Mouse (Mus musculus) intestine, postnatal 0 days (tissue): ENCODE results near the gene Slamf9. TPM values are rescaled to one million over a fixed set of nuclear protein-coding genes. Genes with fewer than 3 reads are reported as not detected.

Experiments used
- ATAC-seq: fragments of 200-750 bp; cut with Nextera tagmentation; 2 replicates; pipeline ENCODE4 v1.8.0; 2017; ENCODE audit warnings: mild to moderate bottlenecking, moderate TSS enrichment, moderate library complexity
- H3K27ac ChIP-seq: fragments of 300-500 bp; sonication (generic); 2 replicates; pipeline ENCODE4 v1.5.1; 2014; ENCODE audit warnings: mild to moderate bottlenecking, low read depth, low read length, moderate library complexity
- H3K27me3 ChIP-seq: fragments of 300-500 bp; sonication (generic); replicated peaks from 2 replicates; pipeline ENCODE4 v1.6.1; 2014; ENCODE audit warnings: low read length, mixed read lengths; ENCODE audit not compliant: control insufficient read depth, insufficient read depth
- H3K36me3 ChIP-seq: fragments of 300-500 bp; sonication (generic); 2 replicates; pipeline ENCODE4 v1.6.1; 2014; ENCODE audit warnings: mild to moderate bottlenecking, moderate library complexity; ENCODE audit not compliant: control insufficient read depth, insufficient read depth
- H3K4me1 ChIP-seq: fragments of 300-500 bp; sonication (generic); replicated peaks from 2 replicates; pipeline ENCODE4 v1.6.1; 2014; ENCODE audit warnings: antibody characterized with exemption, low read length, mixed read lengths; ENCODE audit not compliant: control insufficient read depth, insufficient read depth
- H3K4me2 ChIP-seq: fragments of 300-500 bp; sonication (generic); replicated peaks from 2 replicates; pipeline ENCODE4 v1.6.1; 2014; ENCODE audit warnings: low read depth, mild to moderate bottlenecking, moderate library complexity
- H3K4me3 ChIP-seq: fragments of 300-500 bp; sonication (generic); 2 replicates; pipeline ENCODE4 v1.5.1; 2014; ENCODE audit warnings: low read depth, low read length
- H3K9ac ChIP-seq: fragments of 300-500 bp; sonication (generic); 2 replicates; pipeline ENCODE4 v1.6.1; 2014; ENCODE audit warnings: mild to moderate bottlenecking, low read depth, low read length
- H3K9me3 ChIP-seq: fragments of 300-500 bp; sonication (generic); 2 replicates; pipeline ENCODE4 v1.6.1; 2016; ENCODE audit warnings: mixed run types; ENCODE audit not compliant: control insufficient read depth
- CTCF ChIP-seq: sonication (generic); IDR thresholded peaks from 2 replicates; pipeline ENCODE4 v1.5.1; 2016; ENCODE audit warnings: low read depth, mild to moderate bottlenecking, control low read depth, antibody characterized with exemption, moderate library complexity
- WGBS: fragments of 180-500 bp; shearing (Covaris S2); extraction: QIAGEN DNeasy Blood & Tissue Kit; methylation state at CpG from one replicate; pipeline ENCODE4 v1.1.7; 2014; 5-methylcytosine and 5-hydroxymethylcytosine counted together
- polyA plus RNA-seq: library from polyadenylated mRNA; unstranded; fragments of >200 nt; fragmentation: Nextera tagmentation; extraction: Ambion mirVana; gene quantifications from 2 replicates; pipeline ENCODE4 v1.2.1, GENCODE M21; 2015

Slamf9 gene
- polyA plus RNA-seq, 1 experiment from 2014 or later: 2.1 TPM

DNA sequence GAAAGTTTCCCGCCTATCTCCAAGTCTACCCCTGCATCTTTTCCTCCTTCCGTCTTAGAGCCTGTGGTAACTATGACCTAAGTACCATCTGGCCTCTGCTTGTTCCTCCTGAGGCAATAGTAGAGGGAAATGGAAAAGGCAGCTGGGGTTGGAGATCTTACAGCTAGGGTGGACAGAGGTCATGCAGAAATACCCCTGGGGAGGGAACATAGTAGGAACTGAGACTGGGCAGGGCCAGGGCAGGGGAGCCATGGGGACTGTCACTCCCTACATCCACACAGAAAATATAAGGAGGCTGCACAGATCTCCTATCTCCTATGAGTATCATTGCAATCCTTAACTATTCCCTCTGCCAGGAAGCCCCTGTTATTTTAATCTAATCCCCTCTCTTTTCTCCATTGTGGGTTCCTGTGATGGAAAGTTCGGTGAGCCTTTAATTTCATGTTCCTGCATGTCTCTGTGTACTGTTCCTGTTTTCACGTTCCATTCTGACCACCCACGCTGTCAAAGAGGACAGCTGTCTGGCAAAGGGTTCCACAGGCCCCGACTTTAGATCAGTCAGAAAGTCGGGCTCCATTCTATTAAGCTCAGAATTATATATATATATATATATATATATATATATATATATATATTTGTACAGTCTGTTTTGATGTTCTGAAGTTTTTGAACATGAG lies 19.0 kb upstream of the Slamf9 start:
- no peak overlapping the region for H3K9ac ChIP-seq
- 62% methylated on average over 7 of the region's 7 CpGs for WGBS
- H3K36me3 ChIP-seq: no peaks in the 10 kb centered on the region
- TF ChIP-seq CTCF: no peak
- H3K9me3 ChIP-seq: no peaks in the 10 kb centered on the region
- no peak overlapping the region for H3K4me2 ChIP-seq
- H3K4me1 ChIP-seq: 0 out of 2 replicates have a peak, but pooled peaks cover 7% of the 10 kb centered on the region
- ATAC-seq: no peak
- no peaks in the 10 kb centered on the region for H3K27me3 ChIP-seq
- H3K4me3 ChIP-seq: no peak overlapping the region
- no peak overlapping the region for H3K27ac ChIP-seq

DNA sequence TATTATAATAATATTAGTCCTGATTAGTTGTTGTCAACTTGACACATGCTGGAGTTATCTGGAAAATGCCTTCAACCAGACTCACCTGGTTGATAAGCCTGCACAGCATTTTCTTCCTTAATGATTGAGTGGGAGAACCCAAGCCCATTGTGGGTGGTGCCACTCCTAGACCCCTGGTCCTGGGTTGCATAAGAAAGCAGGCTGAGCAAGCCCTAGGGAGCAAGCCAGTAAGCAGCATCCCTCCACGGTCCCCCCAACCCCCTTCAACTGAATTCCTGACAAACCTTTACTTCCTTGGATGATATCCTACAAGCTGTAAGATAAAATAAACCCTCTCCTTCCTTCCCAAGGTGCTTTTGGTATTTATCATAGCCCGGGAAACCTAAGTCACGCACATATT lies 18.0 kb upstream of the Slamf9 start:
- Histone ChIP-seq H3K27ac (no peak overlapping the region), H3K9ac (no peak overlapping the region), H3K4me1 (0 out of 2 replicates have a peak, but pooled peaks cover 7% of the 10 kb centered on the region), H3K36me3 (no peaks in the 10 kb centered on the region), H3K4me2 (no peak overlapping the region), H3K27me3 (no peaks in the 10 kb centered on the region), H3K9me3 (no peaks in the 10 kb centered on the region), H3K4me3 (no peak overlapping the region)
- WGBS: 59% methylated on average over 3 of the region's 3 CpGs
- no peak for TF ChIP-seq CTCF
- ATAC-seq: no peak

DNA sequence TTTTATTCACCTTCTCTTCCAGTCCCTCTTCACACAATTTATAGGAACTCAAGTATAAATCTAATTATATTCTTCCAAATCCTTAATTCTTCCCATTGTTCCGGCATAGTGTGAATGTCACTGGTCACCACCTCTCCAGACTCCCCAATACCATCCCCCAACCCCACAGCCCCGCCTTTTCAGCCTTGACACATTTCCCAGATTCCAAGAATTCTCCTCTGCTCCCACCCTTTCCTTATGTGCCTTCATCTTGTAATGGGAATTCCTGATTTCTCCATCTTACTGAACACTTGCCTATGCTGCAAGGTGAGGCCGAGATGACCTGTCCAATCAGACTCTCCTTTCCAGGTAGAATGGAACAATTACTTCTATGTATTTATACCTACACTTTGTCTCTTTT lies 17.1 kb upstream of the Slamf9 start:
- Histone ChIP-seq H3K27ac (no peak overlapping the region), H3K9ac (no peak overlapping the region), H3K27me3 (no peaks in the 10 kb centered on the region), H3K36me3 (no peaks in the 10 kb centered on the region), H3K4me1 (0 out of 2 replicates have a peak, but pooled peaks cover 7% of the 10 kb centered on the region), H3K4me3 (no peak overlapping the region), H3K9me3 (no peaks in the 10 kb centered on the region), H3K4me2 (no peak overlapping the region)
- TF ChIP-seq CTCF: no peak
- ATAC-seq: no peak
- 84% methylated on average over 3 of the region's 3 CpGs for WGBS

DNA sequence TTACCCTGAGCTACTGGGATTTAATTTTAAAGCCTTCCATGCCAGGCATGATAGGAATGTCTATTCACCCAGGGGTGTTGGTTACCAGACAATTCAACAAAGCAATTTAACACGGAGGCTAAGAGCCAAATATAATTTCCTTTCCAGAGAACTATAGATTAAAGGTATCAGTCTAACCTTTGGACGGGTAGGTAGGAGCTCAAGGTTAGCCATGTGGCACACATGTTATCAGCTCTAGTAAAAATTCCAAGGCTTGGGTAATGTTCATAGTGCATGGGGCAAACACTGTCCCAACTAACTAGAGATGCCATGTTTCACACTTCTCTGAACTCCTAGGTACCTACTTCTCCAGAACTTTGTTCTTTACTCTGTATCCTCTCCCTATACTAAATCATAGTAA lies 13.6 kb upstream of the Slamf9 start:
- Histone ChIP-seq H3K9me3 (no peaks in the 10 kb centered on the region), H3K9ac (no peak overlapping the region), H3K4me2 (peak overlapping the region; percentile 54), H3K27me3 (no peaks in the 10 kb centered on the region), H3K36me3 (no peaks in the 10 kb centered on the region), H3K4me1 (peaks cover 5% of the 10 kb centered on the region; the same call in 1 of the 2 replicates), H3K4me3 (no peak overlapping the region), H3K27ac (peak overlapping the region; percentile 95)
- TF ChIP-seq CTCF: no peak
- WGBS: 27% methylated on average over 2 of the region's 2 CpGs
- peak; percentile 82 for ATAC-seq

DNA sequence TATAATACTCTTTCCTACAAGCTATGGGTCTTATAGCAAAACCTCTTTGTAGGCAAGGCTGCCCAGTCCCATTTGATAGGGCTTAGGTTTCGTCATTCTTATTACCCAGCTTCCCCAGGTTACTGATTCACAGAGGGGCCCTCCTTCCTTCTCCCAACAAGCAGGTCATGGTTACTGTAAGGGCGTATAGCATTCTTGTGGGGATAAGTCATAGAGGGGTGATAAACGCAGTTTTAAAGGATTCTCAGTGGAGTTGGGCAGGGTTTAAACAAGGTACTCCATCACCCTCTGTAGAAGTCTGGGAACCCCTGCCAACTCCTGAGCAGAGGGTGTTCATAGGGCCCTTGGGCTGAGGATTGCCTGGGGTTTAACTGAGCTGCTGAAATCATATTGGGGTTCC lies 12.6 kb upstream of the Slamf9 start:
- no peak overlapping the region for H3K9ac ChIP-seq
- H3K4me2 ChIP-seq: peak overlapping the region; percentile 54
- H3K9me3 ChIP-seq: no peaks in the 10 kb centered on the region
- no peak for TF ChIP-seq CTCF
- peaks cover 5% of the 10 kb centered on the region; the same call in 1 of the 2 replicates for H3K4me1 ChIP-seq
- peak; percentile 92 for ATAC-seq
- 0 out of 2 replicates have a peak overlapping the region, but pooled peaks have one; percentile 13 for H3K4me3 ChIP-seq
- H3K27me3 ChIP-seq: no peaks in the 10 kb centered on the region
- peak overlapping the region; percentile 95 for H3K27ac ChIP-seq
- H3K36me3 ChIP-seq: no peaks in the 10 kb centered on the region
- 42% methylated on average over 3 of the region's 3 CpGs for WGBS

DNA sequence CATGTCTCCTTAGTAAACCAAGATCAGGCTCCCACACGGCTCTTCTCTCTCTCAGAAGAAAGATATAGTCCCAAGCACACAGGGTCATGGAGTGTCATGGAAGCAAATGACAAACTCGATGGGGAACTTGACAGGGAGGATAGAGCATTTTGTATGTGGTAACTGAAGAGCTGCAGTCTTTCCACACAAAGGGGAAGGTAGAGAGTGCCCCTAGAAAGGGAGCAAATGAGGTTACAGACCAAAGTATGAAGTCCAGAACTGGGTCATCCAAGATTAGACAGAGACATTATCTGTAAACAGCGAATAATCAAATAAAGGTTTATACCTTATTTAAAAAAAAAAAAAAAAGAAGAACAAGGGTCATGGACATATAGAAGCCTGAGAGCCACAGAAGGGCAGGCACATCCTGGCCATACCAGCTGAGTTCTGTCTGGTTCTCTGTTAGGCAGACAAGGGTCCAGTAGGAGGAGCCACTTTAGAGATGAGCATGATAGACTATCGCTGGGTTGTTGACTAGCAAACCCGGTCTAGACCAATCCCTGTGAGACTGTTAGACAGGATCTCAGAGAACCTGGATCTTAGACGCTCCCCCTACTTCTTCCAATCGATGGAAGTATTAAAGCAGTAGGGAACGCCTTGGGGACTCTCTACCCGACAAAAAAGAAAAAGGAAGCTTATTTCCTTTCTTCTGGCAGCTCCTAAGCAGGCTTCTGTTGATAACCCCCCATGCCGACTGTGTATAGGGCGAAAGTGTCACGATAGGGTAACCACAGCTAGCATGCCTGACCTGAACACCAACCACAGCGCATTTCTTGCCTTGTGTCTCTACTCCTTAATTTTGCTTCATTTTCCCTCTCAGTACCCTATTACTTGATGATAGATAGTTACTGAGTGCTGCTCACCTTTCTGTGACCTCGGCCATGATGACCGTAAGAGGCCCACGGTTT lies 11.5 kb upstream of the Slamf9 start:
- TF ChIP-seq CTCF: peak; percentile 46
- WGBS: 57% methylated on average over 16 of the region's 16 CpGs
- Histone ChIP-seq H3K4me1 (peaks cover 5% of the 10 kb centered on the region; the same call in 1 of the 2 replicates), H3K36me3 (no peaks in the 10 kb centered on the region), H3K27ac (peak overlapping the region; percentile 95), H3K4me3 (no peak overlapping the region), H3K9me3 (no peaks in the 10 kb centered on the region), H3K27me3 (no peaks in the 10 kb centered on the region), H3K9ac (no peak overlapping the region), H3K4me2 (no peak overlapping the region)
- ATAC-seq: peak; percentile 63
